Mouse (Mus musculus): Measurements from ENCODE around the gene Klf9.

GRCm38 (mm10) chr19:23189744-23190143, 48.7 kb downstream of the Klf9 start:
- TF ChIP-seq CTCF (IDR thresholded peaks at IDR 0.05; ENCODE audit: control insufficient read depth, insufficient read depth, low read length) (no peak), POLR2A (IDR thresholded peaks at IDR 0.05; ENCODE audit: borderline replicate concordance, control insufficient read depth, low read depth, low read length) (no peak)

Data from bone marrow, adult 2 months (tissue).